Mouse (Mus musculus) cerebellum, adult 11-12 months (tissue): ENCODE data around the gene Plekhg2.
"Not testable (repeated sequence)": the region's sequence is repeated elsewhere in the genome, so short reads cannot be mapped to it uniquely, and the experiment has no call there.

Experiments
- DNase-seq: peaks from one replicate; pipeline ENCODE4 v3.0.0; 2022

Gene Plekhg2

DNA sequence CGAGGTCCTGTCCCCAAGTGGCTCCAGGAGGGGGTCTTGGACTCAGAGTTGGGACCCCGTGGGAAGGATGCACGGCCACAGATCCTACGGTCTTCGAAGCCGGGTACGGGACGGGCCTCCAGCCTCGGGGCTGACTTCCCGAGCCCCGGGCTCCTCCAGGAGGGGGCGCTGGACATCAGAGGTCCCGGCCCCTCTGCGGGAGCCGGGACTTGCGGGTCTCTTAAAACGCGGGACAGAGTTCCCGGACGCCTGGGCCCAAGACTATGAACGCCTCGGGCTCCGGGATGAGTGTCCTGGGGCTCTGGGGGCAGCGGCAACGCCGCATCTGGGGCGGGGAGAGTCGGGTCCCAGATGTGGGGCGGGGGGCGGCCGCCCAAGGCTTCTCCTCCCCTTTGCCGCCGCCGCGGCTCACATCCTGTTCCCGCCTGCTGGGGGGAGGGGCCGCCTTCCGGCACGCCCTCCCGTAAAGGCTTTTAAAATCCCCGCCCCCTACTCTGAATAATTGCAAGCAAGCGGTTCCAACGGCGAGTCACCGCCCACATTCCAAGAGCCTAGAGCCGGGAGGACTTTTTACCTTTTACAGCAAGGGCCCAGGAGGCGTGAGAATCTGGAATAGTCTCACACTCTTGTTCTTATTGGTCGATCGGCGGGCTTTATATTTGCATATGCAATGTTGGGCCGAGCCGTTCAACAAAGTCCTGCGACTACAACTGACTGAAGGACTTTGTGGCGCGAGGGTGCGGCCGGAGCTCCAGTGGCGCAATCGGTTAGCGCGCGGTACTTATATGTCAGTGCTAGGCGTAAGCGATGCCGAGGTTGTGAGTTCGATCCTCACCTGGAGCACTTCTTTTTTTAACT is at the start of gene Plekhg2:
Plekhg2 (minus strand) TSS at position 349 of the 858 bp plus-strand sequence.
- peak; percentile 91 for DNase-seq

DNA sequence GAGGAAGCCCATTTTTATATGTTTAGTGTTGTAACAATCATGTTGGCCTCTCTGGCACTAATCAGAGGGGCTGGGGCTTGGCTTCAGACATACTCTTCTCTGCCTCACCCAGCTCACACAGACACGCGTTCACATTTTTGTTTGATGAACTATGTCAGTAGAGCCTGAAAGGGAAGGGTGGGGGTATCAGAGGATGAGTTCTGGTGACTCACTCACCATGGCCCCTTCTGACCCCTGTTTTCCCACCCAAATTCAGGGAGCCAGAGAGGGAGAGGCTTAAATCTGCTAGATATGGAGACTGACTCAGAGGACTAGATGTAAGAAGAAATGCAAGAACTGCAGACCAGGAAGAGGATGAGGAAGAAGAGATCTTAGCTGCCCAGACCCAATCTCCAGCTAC is 47.0 kb upstream of the Plekhg2 start:
- no peak for DNase-seq

DNA sequence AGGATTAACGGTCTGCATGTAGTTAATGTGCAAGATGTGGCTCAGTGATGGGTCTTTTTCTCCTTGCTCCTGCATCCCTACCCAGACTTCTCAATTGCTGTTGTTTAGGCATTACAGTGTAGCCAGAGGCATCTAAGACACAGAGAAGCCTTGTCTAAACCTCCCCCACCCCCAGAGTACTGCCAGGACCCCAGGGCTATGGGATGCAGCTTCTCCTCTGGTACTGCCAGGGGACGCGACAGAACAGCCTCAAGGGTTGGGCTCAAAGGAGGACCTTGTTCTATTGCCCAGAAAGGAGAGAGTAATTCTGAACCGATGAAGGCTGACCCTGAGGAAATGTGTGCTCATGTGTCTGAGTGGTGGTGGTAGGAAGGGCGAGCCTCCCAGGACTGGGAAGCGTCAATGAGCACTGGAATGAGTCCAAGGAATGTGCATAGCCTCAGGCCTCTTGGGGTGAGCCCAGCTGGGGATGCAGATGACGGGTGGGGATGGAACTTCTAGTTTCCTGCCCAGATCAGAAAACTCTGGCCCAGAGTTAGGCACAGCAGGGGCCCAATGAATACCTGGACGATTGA is 45.8 kb upstream of the Plekhg2 start:
- DNase-seq = no peak

DNA sequence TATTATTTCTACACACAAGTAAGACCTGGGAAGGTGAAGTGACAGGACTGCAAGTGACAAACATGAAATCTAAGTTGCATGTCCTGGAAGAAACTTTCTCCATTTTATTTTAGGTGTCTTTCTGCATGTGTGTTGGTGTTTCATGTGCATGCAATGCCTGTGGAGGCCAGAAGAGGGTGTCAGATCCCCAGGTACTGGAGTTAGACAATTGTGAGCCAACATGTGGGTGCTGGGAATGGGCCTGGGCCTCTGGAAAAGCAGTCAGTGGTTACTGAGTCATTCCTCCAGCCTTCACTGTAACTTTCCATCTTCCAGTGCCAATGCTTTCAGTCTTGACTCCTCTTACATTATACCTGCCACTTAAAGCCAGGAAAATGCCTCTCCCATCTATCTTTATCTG is 45.0 kb upstream of the Plekhg2 start:
- DNase-seq = no peak

DNA sequence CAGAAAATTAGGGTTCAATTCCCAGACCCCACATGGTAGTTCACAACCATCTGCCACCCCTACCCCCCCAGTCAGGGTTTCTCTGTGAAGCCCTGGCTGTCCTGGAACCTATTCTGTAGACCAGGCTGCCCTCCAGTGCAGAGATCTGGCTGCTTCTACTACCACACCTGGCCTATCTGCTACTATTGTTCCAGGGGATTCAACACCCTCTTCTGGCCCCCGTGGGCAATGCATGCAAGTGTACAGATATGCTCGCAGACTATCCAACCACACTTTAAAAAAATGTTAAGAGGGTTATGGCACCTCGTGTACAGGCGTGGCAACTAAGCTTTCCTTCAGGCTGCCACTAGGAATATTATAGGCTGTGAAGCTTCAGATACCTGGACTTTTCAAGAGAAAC is 40.4 kb upstream of the Plekhg2 start:
- no peak for DNase-seq

DNA sequence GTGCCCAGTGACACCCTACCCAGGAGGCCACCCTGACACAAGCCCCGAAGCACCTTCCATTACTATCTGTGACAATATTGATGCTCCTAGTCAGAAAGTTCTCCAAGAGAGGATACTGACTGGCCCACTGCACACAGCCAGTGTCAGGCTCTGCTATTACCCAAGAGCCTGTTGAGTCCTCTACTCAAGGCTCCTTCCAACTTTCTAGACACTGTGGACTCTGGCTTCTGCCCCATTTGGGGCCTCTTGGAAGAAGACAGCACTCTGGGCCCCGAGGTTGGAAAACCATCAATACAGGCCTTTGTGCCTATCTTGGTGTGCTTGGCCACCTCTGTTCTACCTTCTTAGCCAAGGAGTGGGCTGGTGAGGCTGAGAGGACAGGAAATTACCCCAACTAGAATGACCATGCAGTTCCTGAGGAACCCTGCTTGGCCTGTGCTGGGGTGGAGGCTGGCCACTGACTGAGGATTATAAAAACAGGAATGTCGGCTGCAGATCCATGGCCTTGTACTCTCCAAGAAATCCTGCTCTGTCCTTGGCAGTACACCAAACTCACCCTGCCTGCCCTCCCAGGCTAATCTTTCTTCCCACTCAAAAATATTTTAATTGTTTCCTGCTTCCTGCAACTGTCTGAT is 38.6 kb upstream of the Plekhg2 start:
- DNase-seq = no peak

DNA sequence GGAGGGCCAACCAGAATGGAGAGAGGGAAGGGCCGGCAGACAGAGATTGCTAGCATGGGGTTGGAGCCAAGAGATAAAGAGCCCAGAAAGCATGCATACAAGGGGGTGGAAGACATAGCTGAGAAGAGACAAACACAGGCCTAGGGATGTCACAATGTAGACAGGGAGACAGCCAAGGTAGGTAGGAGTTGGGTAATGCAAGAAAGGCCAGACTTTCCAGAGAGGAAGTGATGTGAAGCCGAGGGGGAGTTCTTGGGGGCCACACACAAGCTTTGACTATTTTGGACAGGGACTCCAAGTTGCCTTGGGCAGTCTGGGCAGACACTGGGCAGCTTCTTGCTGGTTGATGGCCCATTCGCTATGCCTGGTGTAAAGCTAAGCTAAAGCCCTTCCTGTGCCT is 29.5 kb upstream of the Plekhg2 start:
- no peak for DNase-seq

DNA sequence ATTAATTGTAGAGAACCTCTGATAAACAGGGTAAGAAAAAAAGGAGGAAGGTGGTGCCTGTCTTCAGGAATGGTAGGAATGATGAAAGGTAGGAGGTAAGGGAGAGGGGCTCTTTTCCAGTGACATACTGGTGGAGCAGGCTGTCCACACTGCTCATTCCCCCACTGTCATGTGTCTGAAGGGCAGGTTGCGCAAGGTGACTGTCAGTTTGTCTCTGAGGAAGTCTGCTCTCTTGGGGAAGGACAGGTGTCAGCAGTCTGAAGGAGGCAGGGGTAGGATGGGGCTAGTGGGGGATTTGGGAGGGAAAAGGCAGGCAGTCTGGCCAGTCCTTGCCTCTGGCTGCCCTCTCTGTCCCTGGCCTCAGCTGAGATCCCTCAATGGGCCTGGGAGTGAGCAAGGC is 28.6 kb upstream of the Plekhg2 start:
- DNase-seq = no peak

DNA sequence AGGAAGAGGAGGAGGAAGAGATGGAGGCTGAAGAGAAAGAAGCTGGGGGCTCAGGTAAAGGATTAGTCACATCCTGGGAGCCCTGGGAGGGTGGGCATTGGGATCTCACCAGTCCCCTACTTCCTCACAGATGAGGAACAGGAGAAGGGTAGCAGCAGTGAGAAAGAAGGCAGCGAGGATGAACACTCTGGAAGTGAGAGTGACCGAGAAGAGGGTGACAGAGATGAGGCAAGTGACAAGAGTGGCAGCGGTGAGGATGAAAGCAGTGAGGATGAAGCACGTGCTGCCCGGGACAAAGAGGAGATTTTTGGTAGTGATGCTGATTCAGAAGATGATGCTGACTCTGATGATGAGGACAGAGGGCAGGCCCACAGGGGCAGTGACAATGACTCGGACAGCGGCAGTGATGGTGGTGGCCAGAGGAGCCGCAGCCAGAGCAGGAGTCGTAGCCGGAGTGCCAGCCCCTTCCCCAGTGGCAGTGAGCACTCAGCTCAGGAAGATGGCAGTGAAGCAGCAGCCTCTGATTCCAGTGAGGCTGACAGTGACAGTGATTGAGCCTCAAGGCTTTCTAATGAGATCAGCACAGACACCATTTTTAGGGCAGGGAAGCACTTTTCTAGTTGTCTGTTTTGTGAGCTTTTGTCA is 26.4 kb upstream of the Plekhg2 start:
- DNase-seq = no peak

DNA sequence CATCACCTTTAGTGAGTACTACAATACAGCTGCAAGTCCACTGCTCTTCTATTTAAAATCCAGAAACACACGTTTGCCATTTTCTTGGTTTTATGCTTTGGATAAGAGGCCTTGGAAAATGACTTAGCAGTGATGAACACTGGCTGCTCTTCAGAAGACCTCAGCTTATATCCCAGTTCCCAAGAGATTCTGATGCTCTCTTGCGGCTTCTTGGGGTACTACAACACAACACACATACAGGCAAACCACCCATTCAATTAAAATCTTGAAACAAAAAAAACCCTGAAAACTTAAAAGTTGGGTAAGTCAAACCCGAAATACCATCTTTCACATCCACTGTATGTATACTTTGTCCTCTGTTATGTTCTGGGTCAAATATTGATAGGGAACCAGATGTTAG is 25.6 kb upstream of the Plekhg2 start:
- DNase-seq = no peak

DNA sequence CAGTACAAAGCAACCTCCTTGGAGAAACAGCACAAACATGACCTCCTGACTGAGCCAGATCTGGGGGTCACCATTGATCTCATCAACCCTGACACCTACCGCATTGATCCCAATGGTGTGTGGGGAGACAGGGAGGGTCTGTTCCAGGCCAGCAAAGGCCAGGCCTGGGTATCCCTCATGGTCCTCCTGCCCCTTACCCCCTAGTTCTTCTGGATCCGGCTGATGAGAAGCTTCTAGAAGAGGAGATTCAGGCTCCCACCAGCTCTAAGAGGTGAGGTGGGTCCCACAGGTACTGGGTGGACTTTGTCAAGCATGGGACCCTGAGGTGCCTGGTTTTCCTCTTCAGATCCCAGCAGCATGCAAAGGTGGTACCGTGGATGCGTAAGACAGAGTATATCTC is 23.0 kb upstream of the Plekhg2 start:
- DNase-seq = no peak

DNA sequence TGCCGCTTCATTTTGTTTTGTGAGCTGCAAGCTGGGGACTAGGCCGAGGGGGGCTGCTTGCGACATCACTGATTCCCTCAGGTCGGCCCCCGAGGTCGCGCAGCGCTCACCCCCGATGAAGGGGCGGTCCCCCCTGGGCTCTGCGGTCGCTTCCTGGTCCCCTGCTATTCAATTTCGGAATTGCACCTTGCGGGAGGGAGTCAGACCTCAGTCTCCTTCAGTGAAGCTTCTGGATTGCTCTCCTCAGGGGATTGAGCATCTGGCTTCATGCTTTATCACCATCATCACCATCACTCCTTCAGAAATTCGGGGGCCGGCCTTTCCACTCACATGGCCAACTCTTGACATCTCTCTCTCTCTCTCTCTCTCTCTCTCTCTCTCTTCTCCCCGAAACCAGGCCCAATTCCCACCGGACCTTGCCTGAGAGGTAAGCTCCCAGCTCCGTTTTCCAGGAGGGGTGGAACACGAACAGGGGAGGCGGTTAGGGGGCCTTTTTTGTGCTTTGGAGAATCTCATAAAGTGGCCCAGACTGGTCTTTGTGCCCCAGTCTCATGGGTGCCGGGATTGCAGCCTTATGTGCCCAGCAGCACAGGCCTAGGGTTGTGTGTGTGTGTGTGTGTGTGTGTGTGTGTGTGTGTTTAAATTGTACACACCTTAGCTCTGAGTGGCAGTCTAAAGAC is 21.0 kb upstream of the Plekhg2 start:
- no peak for DNase-seq

DNA sequence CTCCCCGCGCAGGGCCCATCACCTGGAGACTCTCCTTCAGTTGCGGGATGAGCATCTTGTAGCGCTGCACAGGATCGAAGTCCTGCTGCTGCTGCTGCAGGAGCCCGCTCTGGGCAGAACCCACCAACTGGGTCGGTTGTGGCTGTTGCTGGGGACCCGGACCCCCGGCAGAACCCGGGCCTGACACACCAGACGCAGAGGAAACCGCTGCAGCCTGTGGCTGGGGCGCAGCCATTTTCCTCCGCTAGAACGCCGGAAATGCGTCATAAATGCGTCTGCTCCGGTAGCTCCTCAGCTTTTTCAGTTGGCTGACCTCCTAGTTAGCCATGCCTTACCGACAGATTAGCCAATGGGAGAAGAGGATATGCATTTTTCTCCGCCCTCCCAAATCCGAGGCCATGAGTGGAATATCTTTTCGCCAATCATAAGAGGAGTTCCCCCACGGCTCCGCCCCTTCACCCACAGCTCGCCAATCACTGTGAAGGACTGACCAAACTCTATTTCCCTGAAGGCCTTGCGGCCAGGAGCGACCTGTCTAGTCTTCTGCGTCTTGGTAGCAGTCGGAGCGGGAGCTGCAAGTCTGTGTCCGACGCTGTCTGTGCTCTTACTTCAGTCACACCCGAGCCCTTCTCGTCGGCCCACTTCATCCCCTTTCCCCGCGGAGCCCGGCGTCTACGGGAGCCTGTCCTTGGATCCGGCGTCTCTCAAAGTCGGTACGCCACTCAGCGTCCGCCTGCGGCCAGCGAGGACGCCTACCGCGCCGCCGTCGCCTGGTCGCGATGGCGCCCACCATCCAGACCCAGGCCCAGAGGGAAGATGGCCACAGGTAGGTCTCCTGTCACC is 20.3 kb upstream of the Plekhg2 start, which contains the start of the genes Med29 and Paf1:
Med29 (minus strand) TSS at position 280 of the 843 bp plus-strand sequence.
Paf1 (plus strand) TSS at position 523 of the 843 bp plus-strand sequence.
- DNase-seq = peak; percentile 99

DNA sequence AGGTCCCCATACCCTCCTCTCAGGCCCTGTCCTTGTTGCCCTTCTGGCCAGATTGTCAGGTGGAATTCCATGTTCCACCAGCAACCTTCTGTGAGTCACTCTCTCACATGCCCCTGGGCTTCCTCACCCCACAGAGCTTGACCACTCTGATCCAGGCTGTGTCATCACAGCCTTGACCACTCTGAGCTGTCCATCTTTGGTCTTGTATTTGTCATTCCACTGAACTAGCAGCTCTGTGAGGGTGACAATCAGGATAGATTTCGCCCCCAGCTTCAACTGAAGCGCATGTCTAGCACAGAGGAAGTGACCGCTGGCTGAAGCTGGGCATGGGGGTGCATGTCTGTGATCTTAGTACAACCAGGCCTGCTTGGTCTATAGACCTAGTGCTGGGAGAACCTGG is 17.9 kb upstream of the Plekhg2 start:
- DNase-seq = no peak

DNA sequence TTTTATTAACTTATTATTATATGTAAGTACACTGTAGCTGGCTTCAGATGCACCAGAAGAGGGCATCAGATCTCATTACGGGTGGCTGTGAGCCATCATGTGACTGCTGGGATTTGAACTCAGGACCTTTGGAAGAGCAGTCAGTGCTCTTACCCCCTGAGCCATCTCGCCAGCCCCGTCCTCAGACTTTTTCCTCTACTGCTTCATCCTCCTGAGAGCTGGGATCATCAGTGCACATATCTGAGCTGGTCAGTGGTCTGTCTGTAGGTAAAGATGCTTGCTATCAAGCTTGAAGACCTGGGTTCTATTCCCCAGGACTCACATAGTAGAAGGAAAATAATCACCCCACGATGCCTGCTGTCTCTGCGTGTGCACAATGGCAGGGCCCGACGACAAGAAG is 15.0 kb upstream of the Plekhg2 start:
- DNase-seq = not testable (repeated sequence)

DNA sequence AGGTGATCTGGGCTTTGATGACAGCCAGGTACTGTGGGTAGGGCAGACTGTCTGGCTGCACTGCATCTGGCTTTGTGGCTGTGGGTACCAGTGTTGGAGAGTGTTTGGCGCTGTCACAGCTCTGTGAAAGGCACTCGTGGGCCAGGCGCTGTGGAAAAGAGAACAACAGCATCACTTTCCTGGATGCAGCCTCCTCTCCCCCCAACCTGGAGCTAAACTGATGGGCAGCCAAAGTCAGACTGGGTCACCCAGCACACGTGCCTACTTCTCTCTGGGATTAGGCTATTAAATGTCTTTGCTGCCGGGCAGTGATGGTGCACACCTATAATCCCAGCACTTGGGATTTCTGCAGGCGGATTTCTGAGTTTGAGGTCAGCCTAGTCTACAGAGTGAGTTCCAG is 14.5 kb upstream of the Plekhg2 start:
- not testable (repeated sequence) for DNase-seq

DNA sequence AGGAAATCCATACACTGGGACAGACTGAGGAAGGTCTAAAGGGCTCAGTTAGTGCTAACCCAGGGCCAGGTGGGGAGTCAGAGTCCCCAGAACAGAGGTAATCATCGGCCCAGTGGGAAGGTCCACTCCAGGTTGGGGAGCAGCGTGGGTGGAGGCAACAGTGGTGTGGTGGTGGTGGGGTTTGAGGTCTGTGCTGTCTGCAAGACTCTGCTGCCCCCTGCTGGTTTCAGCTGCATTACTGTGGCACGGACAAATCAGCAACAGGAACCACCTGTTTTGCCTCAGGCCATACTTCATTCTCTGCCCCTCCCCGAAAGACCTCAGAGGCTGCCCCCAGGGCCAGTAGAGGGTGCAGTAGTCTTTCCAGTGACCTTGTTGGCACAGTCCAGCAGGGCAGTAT is 14.1 kb upstream of the Plekhg2 start:
- DNase-seq = peak; percentile 56

DNA sequence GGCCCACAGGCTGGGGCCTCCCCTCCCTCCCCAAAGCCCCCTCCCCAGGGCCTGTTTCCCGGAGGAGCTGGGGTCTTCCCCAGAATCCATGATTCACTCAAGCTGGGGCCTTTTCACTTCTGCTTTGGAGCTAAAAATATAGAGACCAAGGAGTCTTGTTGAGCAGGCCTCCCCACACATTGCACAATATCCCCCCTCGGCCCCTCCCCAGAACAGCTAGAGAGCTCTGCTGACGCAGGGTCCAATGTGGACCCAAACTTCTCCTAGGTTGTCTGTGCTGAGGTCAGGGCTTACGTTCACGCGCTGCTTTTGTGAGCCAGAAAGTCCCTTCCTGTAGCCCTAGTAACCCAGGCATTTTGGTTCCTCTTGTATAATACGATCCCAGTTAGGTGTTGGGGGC is 13.6 kb upstream of the Plekhg2 start:
- no peak for DNase-seq

DNA sequence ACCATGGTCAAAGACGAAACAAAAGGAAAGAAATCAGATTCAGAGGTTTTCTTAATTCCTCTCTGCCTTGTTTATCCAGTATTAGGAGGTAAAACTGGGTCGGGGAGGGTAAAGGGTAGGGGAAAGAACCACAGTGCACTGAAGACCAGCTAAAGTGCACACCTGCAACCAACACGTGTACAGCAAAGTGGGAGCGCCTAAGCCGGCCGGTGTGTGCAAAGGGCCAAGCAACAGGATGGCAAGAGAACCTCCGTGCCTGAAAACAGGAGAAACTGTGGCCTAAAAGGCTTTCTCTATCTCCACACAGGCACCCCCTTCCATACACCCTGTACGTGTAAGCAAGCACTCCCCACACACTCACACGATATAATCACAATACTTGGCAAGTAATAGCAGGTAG is 12.8 kb upstream of the Plekhg2 start:
- no peak for DNase-seq

DNA sequence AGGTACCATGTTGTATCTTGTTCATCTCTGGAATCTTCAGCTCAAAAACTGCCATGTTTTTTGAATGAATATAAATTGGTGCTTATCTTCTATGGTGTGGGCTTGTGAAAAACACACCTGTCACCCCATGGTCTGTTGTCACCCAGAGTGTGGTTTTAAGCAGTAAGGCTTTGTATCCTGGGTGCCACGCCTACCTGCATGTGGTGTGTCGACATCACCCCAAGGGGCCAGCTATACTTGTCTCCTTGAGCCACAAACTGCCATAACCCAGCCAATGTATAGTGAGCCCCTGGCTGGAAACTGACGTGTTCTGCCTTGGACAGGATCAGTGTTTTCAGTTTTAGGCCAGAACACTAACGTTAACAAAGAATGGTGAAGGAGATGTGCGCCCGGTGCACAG is 11.8 kb upstream of the Plekhg2 start:
- no peak for DNase-seq

DNA sequence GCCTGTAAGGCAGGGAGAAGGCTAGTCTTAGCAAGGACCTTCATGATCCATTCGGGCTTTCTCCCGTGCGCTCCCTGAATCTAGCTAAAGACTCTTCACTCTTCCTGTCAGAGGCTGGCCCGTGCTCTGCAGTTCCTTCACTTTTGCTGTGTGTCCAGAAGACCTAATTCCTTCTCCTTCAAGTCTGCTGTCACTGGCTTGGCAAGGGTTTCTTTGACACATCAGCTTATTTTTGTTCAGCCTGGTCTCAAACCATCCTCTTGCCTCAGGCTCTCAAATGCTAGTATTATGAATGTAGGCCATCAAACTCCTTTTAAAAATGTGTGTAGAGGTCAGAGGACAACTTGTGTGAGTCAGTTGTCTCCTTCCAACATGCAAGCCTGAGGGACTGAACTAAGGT is 11.2 kb upstream of the Plekhg2 start:
- no peak for DNase-seq

DNA sequence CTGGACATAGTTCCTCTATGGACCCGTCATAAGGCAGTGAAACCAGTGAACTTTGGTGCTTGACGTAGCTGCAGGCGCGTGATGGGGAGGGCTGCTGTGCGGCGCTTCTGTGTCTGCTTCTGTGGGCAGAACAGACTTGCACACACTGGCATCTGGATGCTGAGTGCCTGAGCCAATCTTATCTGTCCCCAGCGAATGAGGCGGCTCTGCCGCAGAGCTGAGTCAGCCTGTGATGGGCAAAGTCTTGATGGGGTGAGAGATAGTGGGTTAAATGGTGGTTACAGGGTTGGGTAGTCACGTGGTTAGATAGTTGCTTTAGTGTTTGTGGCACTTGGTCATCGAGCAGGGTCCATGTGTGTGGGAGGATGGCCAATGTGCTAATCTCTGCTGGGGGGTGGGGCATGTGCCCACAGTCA is 10.6 kb upstream of the Plekhg2 start:
- no peak for DNase-seq
